Mouse (Mus musculus): ENCODE results near the gene Papln.

Gene Papln

DNA sequence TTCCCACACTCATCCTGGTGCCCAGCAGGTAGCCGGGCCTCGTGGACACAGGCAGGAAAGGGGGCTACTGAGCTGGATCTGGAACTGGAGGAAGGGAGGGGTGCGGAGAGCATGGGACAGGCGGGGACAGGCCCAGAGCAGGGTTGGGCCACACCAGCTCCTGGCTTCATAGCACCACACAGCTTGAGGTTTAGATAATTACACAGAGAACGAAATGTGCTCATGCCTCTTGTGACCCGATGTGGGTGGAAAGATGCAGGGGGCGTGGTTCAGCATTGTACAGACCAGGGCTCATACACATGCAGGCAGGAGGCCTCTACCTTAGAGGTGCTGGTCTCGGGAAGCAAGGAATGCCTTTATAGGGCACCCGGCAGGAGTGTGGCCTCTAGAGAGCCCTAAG, 4.4 kb downstream of the Papln start:
- DNase-seq (ENCODE audit: low spot score in 2 of 2): no peak

DNA sequence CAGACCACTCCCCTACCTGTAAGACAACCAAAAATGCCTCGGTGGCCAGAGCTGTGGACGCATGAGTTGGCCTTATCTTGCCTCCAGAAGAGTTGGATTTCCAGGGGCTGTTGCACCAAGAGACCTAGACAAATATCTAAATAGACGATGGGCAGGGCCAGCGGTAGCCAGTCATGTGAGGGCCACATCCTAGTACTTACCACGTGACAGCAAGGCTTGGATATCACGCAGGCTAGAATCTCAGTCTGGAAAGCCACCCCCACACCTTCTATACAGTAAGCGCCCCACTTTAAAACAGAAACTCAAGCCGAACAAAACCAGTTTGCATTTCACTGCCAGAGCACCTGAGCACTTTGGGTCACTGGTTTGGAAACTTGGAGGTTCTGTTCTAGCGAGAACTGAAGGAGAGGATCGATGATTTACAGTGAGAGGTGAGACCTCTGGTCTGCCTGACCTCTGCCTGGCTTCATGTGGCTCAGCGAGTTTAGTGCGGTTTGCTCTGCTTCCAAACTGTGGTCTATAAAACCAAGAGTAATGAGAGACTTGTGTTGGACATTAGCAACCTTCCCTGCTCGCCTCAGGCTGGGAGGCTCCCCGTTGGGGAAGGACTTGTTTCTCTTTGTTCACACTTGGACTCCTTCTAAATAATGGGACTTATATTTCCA, 4.9 kb downstream of the Papln start:
- no peak for DNase-seq (ENCODE audit: low spot score in 2 of 2)

DNA sequence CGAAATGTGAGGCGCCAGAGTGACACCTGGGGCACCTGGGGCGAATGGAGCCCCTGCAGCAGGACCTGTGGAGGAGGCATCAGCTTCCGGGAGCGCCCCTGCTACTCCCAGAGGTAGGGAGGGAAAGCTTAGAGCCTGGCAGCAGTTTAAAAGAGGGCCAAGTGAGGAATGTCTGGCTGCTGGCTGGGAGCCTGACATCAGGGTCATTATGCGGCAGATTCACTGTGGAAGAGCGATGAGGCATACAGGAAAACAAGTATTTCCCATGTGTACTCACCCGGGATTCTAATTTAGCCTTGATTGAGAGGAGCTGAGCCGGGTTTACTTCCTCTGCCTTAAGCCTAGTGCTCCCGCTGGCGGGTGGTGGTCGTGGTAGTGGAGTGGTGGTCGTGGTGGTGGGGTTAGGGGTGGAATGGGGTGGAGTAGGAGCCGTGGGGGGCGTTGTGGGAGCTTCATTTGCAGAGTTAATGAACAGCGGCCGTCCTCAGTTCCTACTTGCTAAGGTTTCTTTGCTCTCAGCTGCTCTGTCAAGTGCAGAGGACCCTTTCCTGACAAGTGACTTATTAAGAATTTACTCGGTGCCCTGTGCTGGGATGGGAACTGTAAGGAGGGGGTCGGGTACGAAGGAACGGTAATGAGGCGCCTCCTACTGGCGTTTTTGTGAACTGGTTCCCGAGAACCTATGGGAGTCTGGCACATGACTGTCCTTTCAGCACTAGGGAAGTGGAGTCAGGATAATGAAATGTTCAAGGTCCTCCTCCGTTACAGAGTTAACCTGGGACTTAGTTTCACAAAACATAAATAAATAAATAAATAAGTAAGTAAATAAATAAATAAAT, 7.2 kb downstream of the Papln start:
- no peak for DNase-seq (ENCODE audit: low spot score in 2 of 2)

DNA sequence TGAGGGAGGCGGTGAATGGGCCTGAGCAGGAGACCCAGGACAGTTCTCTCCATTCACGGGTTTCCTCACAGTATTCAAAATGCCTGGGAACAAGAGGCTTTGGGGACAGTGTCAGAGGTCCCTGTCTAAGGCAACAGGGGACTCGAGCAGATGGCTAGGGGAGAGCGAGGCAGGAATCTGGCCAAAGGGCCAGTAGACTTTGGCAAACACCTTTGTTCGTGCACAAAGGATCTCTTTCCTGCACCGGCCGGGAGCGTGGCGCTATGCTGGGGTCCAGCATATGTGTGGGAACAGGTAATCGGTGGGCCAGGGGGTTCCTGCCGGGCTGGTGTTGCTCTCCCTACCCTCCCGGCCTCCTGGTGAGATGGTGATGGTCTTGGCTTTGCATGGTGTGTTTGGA, 12.2 kb downstream of the Papln start:
- no peak for DNase-seq (ENCODE audit: low spot score in 2 of 2)

DNA sequence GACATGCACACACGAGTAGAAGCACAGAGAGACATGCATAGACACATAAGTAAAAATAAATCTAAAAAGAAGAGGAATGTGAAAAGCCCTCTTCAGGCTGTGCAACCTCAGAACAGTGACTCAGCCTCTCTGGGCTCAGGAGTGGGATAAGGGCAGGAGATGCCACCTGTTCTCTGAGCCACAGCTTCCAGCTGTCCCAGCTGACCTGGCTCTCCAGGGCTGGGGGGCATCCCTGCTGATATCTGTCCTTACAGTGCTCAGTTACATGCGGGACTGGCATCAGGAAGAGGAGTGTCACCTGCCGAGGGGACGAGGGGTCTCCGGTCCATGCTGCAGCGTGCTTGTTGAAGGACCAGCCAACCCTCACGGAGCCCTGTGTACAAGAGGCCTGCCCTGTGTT, 13.3 kb downstream of the Papln start:
- no peak for DNase-seq (ENCODE audit: low spot score in 2 of 2)

DNA sequence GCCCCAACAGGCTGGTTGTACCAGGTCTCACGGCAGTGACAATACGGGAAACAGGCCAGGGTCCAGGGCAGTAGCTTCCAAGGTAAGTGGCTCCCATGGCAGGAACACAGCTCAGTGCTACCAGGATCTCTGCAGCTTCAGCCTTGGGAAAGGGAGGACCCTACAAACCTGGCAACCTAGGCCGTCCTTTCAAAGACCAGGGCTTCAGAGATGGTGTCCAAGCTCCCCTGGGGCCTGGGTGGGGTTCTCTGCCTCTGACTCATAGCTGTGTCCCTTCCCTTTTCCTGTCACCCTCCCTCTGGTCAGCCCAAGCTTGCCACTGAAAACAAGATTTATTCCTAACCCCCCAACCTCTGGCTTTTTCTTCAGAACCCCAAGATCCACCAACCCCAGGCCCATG, 16.7 kb downstream of the Papln start:
- DNase-seq (ENCODE audit: low spot score in 2 of 2): no peak

DNA sequence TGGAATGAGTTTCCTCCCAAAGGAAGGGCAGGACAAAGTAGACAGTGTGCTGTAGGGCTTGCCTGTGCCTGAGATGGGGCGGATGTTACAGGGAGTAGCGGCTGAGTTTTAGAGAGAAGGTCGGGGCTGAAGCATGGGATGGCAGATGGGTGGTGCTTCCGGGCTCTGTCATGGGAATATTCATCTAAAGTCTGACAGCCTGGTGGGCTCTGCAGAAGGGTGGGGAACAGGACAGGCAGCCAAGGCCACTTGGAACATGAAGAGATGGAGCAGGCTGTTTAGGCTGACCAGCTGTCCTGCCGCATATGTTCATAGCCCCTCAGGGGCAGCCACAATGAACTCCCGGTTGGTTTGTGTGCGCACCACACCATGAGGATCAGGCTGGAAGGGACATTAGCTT, 17.8 kb downstream of the Papln start:
- DNase-seq (ENCODE audit: low spot score in 2 of 2): no peak

DNA sequence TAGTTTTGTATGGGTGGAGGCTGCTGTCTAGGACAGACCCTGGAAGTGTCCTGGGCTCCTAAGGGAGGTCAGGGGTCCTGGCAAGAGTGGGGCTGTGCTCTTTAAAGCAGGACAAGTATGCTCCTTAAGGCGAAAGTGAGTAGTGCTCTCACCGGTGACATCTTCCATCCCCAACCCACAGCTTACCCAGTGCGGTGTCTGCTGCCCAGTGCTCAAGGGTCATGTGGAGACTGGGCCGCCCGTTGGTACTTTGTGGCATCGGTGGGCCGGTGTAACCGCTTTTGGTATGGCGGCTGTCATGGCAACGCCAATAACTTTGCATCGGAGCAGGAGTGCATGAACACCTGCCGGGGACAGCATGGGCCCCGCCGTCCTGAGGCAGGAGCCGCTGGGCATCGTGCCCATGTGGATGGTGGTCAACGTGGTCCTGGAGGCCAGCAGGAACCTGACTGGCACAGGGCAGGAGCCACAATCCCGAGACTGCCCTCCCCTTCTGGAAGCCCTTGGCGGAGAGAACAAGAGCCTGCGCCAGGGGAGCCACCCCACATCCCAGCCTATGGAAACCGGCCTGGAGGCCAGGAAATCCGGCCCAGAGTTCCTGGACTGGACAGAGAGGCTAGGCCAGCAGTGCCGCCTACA, 18.3 kb downstream of the Papln start:
- DNase-seq (ENCODE audit: low spot score in 2 of 2): no peak

DNA sequence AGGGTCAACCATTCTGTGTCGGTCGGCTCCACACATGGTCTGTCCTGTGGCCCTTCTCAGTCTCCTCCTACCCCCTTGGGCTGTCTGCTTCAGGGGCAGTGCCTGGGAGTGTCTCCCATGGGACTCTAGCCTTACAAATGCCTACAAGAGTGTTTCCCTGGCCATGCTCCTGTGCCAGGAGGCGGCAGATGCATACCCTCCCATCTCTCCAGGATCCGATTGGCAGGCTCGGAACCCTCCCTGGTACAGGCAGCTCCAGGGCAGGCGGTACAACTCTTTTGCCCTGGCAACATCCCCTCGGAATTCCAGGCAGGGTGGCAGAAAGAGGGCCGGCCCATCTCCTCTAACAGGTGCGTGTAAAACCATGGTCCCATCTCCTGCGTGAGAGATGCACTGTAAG, 19.2 kb downstream of the Papln start:
- DNase-seq (ENCODE audit: low spot score in 2 of 2): no peak

DNA sequence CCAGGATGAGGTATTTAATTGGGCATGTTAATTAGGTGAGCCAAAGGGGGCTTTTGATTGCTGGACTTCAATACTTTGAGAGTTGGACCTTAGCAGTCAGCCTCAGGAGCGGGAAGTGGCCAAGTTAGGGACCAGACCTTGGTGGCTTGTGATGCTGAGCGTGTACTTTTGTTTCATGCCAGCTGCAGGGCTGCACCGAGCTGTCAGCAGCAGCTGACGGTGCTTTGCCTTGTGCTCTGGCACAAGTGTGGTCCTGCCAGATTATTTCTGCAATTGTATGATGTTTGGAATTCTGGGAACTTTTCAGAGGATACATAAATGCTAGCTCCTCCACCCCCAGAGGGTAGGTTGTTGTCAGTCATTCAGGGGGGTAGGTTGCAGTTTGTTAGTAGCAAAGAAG, 21.9 kb downstream of the Papln start:
- DNase-seq (ENCODE audit: low spot score in 2 of 2): no peak

DNA sequence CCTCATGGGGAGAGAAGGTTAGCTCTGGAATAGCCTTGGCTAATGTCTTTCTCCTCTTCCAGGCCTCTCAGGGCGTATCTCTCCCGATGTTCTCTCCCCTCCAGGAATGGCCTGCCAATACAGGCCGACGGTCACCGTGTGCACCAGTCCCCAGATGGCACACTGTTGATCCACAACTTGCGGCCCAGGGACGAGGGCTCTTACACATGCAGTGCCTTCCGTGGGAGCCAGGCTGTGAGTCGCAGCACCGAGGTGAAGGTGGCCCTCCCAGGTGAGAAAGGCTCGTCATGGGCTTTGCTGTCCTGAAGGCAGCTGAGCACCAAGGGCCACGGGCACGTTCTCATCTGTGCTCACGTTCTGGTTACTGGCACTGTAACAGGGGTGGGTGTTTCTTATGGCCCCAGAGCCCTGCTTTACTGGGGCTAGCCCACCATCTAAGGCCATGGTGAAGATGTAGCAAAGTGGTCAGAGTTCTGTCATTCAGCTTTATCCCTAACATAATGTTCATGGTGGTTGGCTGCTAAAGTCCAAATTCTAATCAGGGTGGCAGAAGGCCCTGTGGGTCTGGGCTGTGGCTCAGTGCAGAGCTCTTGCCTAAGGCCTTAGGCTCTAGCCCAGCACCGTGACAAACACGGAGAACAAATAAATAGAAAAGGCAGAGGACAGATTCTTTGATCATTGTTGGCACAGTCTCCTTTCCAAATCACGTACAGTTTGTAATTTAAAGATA, 25.8 kb downstream of the Papln start:
- no peak for DNase-seq (ENCODE audit: low spot score in 2 of 2)

DNA sequence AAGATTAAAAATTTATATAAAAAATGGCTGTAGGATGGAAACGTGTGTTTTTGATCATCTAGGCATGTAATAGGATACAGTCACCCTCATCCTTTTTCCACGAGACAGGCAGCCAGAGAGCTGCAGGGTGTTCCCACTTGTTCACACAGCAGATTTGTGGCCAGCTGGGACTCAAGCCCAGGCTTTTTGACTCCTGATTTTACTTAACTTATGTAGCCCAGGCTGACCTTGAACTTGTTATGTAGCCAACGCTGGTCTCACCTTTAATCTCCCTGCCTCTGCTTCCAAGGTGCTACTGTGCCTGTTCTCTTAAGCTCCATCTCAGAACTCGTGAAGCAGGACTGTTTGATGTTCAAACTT, 26.3 kb downstream of the Papln start:
- no peak for DNase-seq (ENCODE audit: low spot score in 2 of 2)

DNA sequence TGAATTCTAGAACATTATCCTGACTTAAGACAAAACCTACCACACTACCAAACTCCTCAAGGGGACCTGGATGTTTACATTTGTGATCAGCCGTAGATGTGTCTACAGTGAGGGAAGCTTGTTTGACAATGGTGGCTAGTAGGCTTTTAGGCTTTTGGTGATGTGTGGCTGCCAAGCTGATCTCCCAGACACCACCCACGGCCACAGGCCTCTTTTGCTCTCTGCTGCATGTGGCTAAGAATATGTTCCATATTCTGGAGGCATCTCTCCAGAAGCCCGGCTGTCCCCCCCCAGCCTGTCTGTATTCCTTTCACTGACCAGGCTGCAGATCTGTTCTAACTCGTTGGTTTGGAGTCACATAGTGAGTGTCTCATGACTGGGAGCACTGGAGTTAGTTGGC, 27.3 kb downstream of the Papln start:
- no peak for DNase-seq (ENCODE audit: low spot score in 2 of 2)

DNA sequence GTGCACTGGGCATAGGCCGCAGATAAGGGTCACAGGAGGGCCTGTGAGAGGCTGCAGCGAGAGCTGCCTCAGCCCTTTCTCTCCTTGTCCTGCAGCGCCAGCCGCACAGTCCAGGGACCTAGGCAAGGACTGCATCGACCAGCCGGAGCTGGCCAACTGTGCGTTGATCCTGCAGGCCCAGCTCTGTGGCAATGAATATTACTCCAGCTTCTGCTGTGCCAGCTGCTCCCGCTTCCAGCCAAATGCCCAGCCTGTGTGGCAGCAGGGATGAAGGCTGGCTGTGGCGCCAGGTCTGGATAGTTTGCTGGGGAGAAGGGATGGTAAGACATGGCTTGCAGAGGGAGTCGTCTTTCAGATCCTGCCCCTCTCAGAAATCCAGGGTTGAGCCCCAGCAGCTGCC, 28.3 kb downstream of the Papln start:
- DNase-seq (ENCODE audit: low spot score in 2 of 2): no peak

DNA sequence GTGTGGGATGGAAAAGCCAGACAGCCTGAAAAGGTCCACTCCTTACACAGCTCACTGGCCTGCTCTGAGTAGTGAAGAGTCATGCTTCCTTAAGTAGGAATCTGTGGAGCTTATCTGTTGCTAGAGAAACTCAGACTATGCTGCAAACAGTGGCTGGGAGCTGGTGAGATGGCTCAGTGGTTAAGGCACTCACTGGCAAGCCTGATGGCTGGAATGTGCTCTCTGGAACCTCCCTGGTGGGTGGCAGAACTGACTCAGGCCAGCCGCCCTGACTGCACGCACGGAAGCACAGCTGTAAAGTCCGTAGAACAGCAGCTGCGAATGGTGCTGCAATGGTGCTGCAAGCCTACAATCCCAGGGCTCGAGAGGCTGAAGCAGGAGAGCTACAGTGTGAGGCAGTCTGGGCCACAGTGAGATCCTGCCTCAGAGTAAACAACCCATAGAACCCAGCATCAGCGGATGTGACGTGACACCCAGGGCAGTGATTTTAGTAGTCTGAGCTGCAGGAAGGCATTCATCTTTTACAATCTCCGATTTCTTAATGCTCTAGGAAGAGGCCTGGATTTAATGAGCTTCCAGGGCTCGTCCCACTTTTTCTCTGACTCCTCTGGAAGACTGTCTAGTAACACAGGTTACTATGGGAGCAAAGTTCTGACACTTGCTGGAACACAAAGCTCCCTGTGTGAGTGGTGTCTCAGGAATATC, 29.4 kb downstream of the Papln start:
- no peak for DNase-seq (ENCODE audit: low spot score in 2 of 2)

DNA sequence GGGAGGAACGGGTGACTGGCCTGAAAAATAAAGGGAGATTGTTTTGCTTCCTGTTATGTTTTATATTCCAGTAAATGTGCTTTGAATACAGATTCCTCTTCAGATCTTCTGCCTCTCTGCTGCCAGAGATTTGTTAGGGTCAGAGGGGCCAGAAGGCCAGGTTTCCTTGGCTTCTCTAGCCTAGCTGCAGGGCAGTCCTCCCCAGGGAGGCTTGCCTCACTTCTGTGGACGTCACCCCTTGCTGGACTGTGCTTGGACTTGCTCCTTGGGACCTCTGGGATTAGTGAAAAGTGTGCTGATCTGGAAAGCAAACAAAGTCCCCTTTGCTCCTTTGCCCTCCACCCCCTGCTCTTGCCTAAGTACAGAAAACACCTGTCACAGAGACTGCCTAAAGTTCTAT, 31.6 kb downstream of the Papln start:
- no peak for DNase-seq (ENCODE audit: low spot score in 2 of 2)

DNA sequence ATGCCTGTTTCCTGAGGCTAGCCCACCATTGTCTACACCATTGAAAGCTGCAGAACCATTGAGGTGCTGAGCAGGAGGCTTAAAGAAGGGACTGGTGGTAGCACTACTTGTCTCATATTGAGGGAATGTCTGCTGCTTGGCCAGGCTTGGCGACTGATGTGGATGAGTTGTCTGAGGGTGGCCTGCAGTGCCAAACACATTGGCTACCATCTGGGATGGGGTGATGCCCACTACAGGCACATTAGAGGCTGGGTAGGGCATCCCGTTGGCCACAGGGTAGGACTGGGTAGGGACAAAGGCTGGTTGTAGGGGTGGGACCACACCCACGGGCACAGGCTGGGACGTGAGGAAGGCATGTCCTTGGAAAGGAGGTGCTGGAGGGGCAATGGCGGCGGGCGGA, 32.2 kb downstream of the Papln start:
- DNase-seq (ENCODE audit: low spot score in 2 of 2): no peak

DNA sequence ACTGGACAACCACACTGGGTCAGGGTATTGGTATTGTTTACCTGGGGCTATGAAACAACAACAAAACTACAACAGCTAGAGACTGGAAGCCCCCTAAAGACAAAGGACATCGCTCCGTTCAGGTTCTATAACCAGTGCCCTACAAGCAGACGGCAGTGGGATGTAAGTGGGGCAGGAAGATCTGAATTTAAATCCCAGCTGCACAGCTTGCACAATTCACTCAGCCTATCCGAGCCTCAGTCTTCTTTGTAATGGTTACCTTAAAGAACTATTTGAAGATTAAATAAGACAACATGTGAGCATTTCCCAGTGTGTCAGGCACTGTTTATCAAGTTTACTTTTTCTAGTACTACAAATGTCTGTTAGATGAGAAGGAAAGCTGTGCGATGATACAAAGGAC, 34.9 kb downstream of the Papln start:
- no peak for DNase-seq (ENCODE audit: low spot score in 2 of 2)

DNA sequence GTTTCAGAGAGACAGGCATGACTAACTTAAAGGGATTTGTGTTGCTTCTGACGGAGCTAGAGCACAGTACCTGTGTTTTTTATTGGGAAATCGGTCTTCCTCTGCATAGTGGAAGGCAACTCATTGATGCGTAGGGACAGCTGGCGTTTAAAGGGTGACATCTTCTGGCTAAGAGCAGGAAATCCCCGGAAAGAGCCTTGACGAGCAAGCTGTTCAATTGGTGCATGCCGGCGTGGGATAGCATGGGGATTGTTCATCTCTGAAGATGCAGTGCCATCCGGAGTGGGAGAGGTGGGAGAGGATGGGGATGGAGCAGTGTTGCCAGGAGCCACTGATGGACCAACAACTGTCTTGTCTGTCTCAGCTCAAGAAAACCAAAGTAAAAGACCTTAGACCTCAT, 37.5 kb downstream of the Papln start:
- DNase-seq (ENCODE audit: low spot score in 2 of 2): peak; percentile 51 to 64

DNA sequence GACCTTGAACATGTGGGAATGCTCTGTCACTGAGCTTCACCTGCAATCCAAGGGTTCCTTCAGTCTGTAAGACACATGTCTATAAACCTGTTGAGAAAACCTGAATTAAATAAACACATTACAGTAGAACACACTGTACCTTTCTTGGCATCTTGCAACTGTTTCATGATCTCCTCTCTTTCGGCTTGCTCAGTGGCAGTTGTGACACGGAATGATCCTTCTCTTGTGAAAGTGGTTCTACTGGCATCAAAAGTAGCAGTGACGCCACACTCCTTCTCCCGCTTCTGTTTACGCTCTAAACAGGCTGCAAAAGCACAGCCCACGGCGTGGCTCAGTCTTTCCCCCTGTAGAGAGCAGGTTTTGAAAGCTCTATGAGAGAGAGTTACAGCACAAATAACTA, 40.2 kb downstream of the Papln start:
- no peak for DNase-seq (ENCODE audit: low spot score in 2 of 2)

DNA sequence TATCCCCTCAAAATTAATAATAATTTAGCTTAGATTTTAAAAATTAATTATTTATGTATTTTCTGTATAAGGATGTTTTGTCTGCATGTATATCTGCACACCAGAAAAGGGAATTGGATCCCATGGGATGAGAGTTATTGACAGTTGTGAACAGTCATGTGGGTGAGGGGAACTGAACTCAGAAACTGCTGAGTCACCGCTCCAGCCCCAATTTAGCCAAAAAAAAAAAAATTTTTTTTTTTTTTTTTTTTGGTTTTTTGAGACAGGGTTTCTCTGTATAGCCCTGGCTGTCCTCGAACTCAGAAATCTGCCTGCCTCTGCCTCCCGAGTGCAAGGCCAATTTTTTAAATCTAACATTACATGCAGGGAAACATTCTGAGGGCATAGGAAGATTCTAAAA, 48.5 kb downstream of the Papln start:
- no peak for DNase-seq (ENCODE audit: low spot score in 2 of 2)

DNA sequence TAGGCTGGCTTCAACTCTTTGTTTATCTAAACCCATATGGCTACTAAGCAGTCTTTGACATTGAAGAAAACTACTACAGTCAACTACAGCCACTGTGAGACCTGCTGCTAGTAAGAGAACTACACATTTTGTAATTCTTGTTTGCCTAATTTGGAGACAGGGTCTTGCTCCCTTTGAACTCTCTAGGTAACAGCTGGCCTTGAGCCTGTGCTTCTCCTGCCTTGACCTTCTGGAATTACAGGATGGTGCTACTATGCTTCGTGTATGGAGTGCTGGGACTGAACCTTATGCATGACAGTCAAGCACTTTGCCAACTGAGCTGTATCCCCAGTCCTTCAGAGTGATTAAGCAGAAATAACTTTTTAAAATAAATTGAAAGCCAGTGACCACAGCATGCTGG, 53.2 kb downstream of the Papln start:
- no peak for DNase-seq (ENCODE audit: low spot score in 2 of 2)

Measured in frontal cortex, postnatal 36 days (tissue).